Mouse (Mus musculus): ENCODE measurements around the gene Havcr1. TPM values are rescaled to one million over a fixed set of nuclear protein-coding genes. Genes with fewer than 3 reads are reported as not detected.
"Not testable (repeated sequence)": the region's sequence is repeated elsewhere in the genome, so short reads cannot be mapped to it uniquely, and the experiment has no call there.

Gene Havcr1
- not detected in 2 replicates for polyA plus RNA-seq (2015; fragmentation: Nextera tagmentation; extraction: Ambion mirVana)

GRCm38 (mm10) chr11:46735076-46735475 is at the start of gene Havcr1:
TSS of gene Havcr1 (plus strand) at chr11:46735080.
- H3K36me3 ChIP-seq; H3K9me3 ChIP-seq; H3K4me3 ChIP-seq; H3K27me3 ChIP-seq; ATAC-seq (replicated peaks); H3K4me1 ChIP-seq; H3K4me2 ChIP-seq (replicated peaks); H3K27ac ChIP-seq (replicated peaks); H3K9ac ChIP-seq (replicated peaks): not testable (repeated sequence)
- 92% methylated on average over 1 of the region's 1 CpGs for WGBS

DNA sequence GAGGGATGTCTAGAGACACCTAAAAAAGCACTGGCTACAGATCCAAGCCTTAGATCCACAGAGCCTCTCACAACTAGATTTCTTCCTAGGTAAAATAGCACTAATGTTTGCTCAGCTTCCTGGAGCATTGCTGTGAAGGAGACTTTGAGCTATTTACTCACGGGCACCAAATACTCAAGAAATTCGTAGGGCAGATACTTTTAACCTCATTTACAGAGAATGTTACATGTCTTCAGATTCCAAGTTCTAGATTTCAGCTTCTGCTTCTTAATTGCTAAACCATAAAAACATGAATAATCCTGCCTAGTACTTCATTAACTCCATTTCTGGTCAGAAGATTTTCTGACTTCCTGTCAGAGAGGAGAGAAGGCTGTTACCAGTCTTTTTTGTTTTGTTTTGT is 44.7 kb upstream of the Havcr1 start:
- H3K4me1 ChIP-seq, result no peaks in the 10 kb centered on the region
- H3K4me2 ChIP-seq (replicated peaks), result no peak overlapping the region
- ATAC-seq (replicated peaks), result no peak
- H3K36me3 ChIP-seq, result no peaks in the 10 kb centered on the region
- H3K27ac ChIP-seq (replicated peaks), result no peak overlapping the region
- 92% methylated on average over 2 of the region's 2 CpGs for WGBS
- no peaks in the 10 kb centered on the region for H3K9me3 ChIP-seq
- H3K9ac ChIP-seq (replicated peaks), result no peak overlapping the region
- no peak overlapping the region for H3K4me3 ChIP-seq
- no peaks in the 10 kb centered on the region for H3K27me3 ChIP-seq

DNA sequence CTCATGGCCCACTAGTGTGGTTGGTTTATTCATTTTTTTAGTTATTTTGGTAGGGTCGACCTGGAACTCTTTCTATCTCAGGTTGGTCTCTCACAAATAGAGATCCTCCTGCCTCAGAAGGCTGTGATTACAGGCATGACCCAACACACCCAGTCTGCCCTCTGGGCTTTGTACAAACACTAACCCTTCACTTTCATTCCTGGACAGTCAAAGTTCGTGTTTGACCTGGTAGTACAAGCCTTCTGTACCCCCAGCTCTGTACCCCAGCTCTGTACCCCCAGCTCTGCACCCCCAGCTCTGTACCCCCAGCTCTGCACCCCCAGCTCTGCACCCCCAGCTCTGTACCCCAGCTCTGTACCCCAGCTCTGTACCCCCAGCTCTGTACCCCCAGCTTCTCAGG is 39.0 kb upstream of the Havcr1 start:
- H3K27ac ChIP-seq (replicated peaks); H3K4me3 ChIP-seq; H3K4me2 ChIP-seq (replicated peaks); H3K4me1 ChIP-seq; H3K36me3 ChIP-seq; H3K27me3 ChIP-seq; H3K9ac ChIP-seq (replicated peaks); ATAC-seq (replicated peaks); H3K9me3 ChIP-seq: not testable (repeated sequence)
- WGBS, result 83% methylated on average over 2 of the region's 2 CpGs

DNA sequence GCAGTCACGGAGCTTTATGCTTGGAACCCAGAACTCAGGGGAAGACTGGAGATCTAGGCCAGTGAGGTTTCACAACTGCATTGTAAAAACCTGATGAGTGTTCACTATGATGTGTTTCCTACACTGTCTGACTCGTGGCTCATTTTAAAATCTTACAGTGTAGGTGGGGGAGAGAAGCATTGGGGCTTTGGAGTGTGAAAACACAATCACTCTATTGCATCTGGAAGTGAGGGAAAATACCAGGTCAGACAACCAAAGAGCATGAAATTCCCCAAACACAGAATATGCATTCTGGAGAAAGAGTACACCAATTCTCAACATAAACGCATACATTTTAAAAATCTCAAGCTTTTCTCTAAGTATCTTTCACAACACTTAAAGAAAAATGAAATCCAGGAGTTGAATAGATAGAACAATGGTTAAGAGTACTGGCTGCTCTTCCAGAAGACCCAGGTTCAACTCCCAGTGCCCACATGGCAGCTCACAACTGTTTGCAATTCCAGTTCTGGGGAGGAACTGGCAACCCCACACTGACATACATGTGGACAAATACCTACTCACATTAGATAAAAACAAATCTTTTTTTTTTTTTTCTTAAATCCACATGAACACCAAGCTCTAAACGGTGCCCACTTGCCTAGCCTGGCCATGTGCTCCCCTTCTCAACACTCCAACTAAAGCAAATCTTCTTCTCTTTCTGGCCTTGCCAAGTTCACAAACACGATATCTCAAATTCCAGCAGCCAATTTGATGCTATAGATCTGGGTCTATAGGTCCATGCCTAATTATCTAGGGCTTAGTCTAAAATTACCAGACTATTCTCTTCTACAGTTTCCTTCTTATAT is 37.2 kb upstream of the Havcr1 start:
- H3K9me3 ChIP-seq, result no peaks in the 10 kb centered on the region
- no peak for ATAC-seq (replicated peaks)
- H3K4me3 ChIP-seq, result no peak overlapping the region
- H3K9ac ChIP-seq (replicated peaks), result no peak overlapping the region
- H3K27ac ChIP-seq (replicated peaks), result no peak overlapping the region
- H3K4me1 ChIP-seq, result no peaks in the 10 kb centered on the region
- no peaks in the 10 kb centered on the region for H3K27me3 ChIP-seq
- no peak overlapping the region for H3K4me2 ChIP-seq (replicated peaks)
- H3K36me3 ChIP-seq, result no peaks in the 10 kb centered on the region
- 82% methylated on average over 5 of the region's 5 CpGs for WGBS

DNA sequence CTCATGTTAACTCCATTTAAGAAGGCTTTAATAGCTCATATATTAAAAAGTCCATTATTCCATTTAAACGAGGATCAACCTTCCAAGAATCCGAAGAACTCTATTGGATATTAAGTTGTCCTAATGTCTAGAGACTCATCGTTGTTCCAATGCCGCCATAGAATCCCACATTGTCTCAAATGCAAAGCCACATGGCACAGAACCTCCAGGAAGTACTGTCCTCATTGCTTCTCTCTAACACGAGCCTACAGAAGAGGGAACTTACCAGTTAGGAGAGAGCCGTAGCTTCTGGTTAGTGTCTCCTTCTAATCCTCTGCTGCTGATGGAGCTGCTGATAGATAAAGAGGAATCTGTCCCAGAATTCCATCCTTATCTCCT is 36.6 kb upstream of the Havcr1 start:
- Histone ChIP-seq H3K27ac (replicated peaks) (no peak overlapping the region), H3K9ac (replicated peaks) (no peak overlapping the region), H3K27me3 (no peaks in the 10 kb centered on the region), H3K4me3 (no peak overlapping the region), H3K36me3 (no peaks in the 10 kb centered on the region), H3K4me1 (no peaks in the 10 kb centered on the region), H3K9me3 (no peaks in the 10 kb centered on the region), H3K4me2 (replicated peaks) (no peak overlapping the region)
- ATAC-seq (replicated peaks), result no peak
- 85% methylated on average over 6 of the region's 6 CpGs for WGBS

GRCm38 (mm10) chr11:46698830-46699229 is 36.0 kb upstream of the Havcr1 start:
- no peak overlapping the region for H3K27ac ChIP-seq (replicated peaks)
- no peaks in the 10 kb centered on the region for H3K9me3 ChIP-seq
- no peak overlapping the region for H3K4me2 ChIP-seq (replicated peaks)
- no peaks in the 10 kb centered on the region for H3K36me3 ChIP-seq
- ATAC-seq (replicated peaks), result no peak
- no peaks in the 10 kb centered on the region for H3K27me3 ChIP-seq
- no peak overlapping the region for H3K4me3 ChIP-seq
- WGBS, result 81% methylated on average over 5 of the region's 5 CpGs
- no peak overlapping the region for H3K9ac ChIP-seq (replicated peaks)
- no peaks in the 10 kb centered on the region for H3K4me1 ChIP-seq

DNA sequence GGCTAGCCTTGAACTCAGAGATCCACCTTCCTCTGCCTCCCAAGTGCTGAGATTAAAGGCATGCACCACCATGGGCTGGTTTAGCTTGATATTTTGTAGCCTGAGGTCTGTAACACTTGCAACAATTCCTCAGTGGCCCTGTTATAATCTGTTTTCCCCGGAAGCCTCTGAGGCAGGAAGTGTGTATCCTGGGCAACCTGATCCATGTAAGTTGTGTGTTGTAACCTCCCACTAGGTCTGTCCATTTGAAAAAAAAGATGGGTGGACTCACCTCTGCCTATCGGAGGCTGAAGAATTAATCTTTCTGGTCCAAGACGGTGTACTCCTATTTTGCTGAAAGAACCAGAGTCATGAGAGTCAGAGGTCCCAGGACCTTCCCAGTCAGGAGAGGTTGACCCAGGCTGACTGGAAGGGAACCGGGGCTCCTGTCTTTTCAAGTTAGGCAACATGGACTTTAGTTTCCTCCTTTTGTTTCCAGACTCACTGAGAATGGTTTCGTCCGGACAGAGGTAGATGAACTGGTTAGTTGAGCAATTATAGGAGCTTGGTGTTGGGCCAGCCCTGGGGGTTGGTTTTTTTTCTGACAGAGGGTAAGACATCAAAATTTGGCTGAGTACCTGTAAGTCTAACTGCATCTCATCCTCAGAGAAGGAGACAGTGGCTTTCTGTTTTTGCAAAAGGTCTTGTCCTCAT is 28.1 kb upstream of the Havcr1 start, which contains the start of gene Timd2:
TSS of gene Timd2 (minus strand) at position 398 of the 693 bp plus-strand sequence.
- WGBS, result 84% methylated on average over 6 of the region's 6 CpGs

GRCm38 (mm10) chr11:46731541-46732070 is 3.3 kb upstream of the Havcr1 start:
- no peaks in the 10 kb centered on the region for H3K4me1 ChIP-seq
- no peak overlapping the region for H3K4me2 ChIP-seq (replicated peaks)
- no peaks in the 10 kb centered on the region for H3K9me3 ChIP-seq
- no peak overlapping the region for H3K9ac ChIP-seq (replicated peaks)
- H3K4me3 ChIP-seq, result no peak overlapping the region
- no peaks in the 10 kb centered on the region for H3K36me3 ChIP-seq
- no peaks in the 10 kb centered on the region for H3K27me3 ChIP-seq
- no peak for ATAC-seq (replicated peaks)
- no peak overlapping the region for H3K27ac ChIP-seq (replicated peaks)
- WGBS, result 88% methylated on average over 11 of the region's 11 CpGs

More for the DNA sequence above, 28.1 kb upstream of the Havcr1 start, which contains the start of gene Timd2:
- Histone ChIP-seq H3K27me3 (no peaks in the 10 kb centered on the region), H3K36me3 (no peaks in the 10 kb centered on the region), H3K9me3 (no peaks in the 10 kb centered on the region), H3K27ac (replicated peaks) (no peak within 1 kb of the TSS), H3K9ac (replicated peaks) (no peak within 1 kb of the TSS), H3K4me3 (no peak within 1 kb of the TSS), H3K4me2 (replicated peaks) (no peak within 1 kb of the TSS), H3K4me1 (no peaks in the 10 kb centered on the region)
- no peak for ATAC-seq (replicated peaks)

DNA sequence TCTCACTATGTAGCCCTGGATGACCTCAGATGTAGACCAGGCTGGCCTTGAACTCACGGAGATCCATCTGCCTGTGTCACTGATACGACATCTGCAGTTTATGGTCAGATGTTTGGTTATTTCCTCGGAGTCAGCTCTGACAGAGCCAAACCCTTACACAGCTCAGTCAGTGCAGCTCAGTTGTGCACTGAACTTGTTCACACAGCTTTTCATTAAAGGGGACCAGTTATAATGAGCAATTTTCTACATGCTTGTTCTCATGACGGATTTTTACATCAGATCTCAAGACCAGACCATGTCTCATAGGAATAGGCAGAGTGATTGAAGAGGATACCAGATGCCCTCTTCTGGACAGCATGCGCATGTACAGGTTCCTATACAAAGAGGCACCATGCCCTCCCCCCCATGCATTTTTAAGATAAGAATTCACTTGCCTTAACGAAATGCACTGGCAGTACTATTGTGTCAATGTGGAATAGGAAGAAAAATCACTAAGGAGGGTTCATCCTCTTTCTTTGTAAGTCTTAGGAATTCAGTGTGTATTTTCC is 1.6 kb upstream of the Havcr1 start:
- H3K9me3 ChIP-seq, result no peaks in the 10 kb centered on the region
- peak; percentile 58; the same call in 1 of the 2 replicates for ATAC-seq (replicated peaks)
- H3K9ac ChIP-seq (replicated peaks), result no peak overlapping the region
- no peaks in the 10 kb centered on the region for H3K36me3 ChIP-seq
- H3K4me1 ChIP-seq, result no peaks in the 10 kb centered on the region
- 63% methylated on average over 6 of the region's 6 CpGs for WGBS
- no peak overlapping the region for H3K27ac ChIP-seq (replicated peaks)
- no peaks in the 10 kb centered on the region for H3K27me3 ChIP-seq
- no peak overlapping the region for H3K4me2 ChIP-seq (replicated peaks)
- no peak overlapping the region for H3K4me3 ChIP-seq

- no peak overlapping the region for H3K9ac ChIP-seq (replicated peaks)
Observed at GRCm38 (mm10) chr11:46734617-46735016, 263 bp upstream of the Havcr1 start.

DNA sequence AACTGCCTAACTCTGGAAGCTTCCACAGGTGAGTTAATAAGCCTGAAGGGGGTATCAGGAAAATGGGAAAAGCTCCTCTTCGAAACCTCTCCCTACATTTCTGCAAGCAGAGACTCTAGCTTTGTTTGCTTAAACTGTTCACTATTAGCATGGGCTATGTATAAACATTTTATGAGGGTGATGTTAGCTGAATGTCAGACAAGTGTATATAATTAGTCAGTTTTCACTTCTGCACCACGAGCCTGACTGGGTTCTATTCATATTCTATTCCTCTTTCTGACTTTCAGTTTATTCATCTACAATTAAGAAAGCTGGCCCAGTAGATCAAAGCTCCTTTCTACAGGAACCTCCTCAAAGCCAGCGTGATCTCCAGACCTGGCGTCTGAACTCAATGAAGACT is 4.6 kb downstream of the Havcr1 start:
- Histone ChIP-seq H3K9me3 (no peaks in the 10 kb centered on the region), H3K27ac (replicated peaks) (no peak overlapping the region), H3K4me3 (no peak overlapping the region), H3K4me2 (replicated peaks) (no peak overlapping the region), H3K9ac (replicated peaks) (no peak overlapping the region), H3K4me1 (no peaks in the 10 kb centered on the region), H3K27me3 (no peaks in the 10 kb centered on the region), H3K36me3 (no peaks in the 10 kb centered on the region)
- ATAC-seq (replicated peaks), result no peak
- 79% methylated on average over 4 of the region's 4 CpGs for WGBS

More at GRCm38 (mm10) chr11:46734617-46735016, 263 bp upstream of the Havcr1 start:
- 67% methylated on average over 1 of the region's 1 CpGs for WGBS
- no peak for ATAC-seq (replicated peaks)
- Histone ChIP-seq H3K9me3 (no peaks in the 10 kb centered on the region), H3K4me3 (no peak overlapping the region), H3K4me1 (no peaks in the 10 kb centered on the region), H3K4me2 (replicated peaks) (no peak overlapping the region), H3K27me3 (no peaks in the 10 kb centered on the region), H3K27ac (replicated peaks) (no peak overlapping the region), H3K36me3 (no peaks in the 10 kb centered on the region)

DNA sequence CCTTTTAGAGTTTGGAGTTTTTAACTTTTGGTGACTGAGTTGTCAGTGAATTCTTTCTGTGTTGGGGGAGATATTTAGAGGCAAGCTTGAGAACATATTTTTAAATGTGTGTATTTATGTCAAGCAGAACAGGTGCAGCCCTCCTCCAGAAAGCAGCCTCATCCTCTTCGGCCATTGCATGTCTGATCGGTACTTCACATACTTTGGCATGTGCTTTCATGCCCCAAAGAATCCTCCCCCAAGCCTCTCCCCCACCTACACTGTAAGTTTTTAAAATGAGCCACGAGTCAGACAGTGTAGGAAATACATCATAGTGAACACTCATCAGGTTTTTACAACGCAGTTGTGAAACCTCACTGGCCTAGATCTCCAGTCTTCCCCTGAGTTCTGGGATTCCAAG is 6.0 kb downstream of the Havcr1 start:
- Histone ChIP-seq H3K27me3 (no peaks in the 10 kb centered on the region), H3K36me3 (no peaks in the 10 kb centered on the region), H3K4me1 (no peaks in the 10 kb centered on the region), H3K9me3 (no peaks in the 10 kb centered on the region), H3K4me3 (no peak overlapping the region), H3K4me2 (replicated peaks) (no peak overlapping the region), H3K9ac (replicated peaks) (no peak overlapping the region), H3K27ac (replicated peaks) (no peak overlapping the region)
- ATAC-seq (replicated peaks), result no peak
- 84% methylated on average over 4 of the region's 4 CpGs for WGBS

Data from forebrain, embryonic 15.5 days (tissue).